Mouse (Mus musculus): ENCODE data around the gene Lhx5. TPM values are rescaled to one million over a fixed set of nuclear protein-coding genes. Genes with fewer than 3 reads are reported as not detected.
A peak's percentile ranks its signal among the peaks of the same experiment; 100 is the strongest.

The Lhx5 gene
- polyA plus RNA-seq, 1 experiment from 2014 or later: not detected

- TF ChIP-seq CTCF (IDR thresholded peaks at IDR 0.05; ENCODE audit: low read depth): no peak
- 71% methylated on average over 12 of the region's 12 CpGs for WGBS
- peak; percentile 49; the same call in 1 of the 2 replicates for ATAC-seq (replicated peaks; ENCODE audit: low FRiP score, low read depth)
Observed at GRCm38 (mm10) chr5:120404831-120405591, 26.5 kb upstream of the Lhx5 start.

GRCm38 (mm10) chr5:120408933-120409332, 22.6 kb upstream of the Lhx5 start:
- TF ChIP-seq CTCF (IDR thresholded peaks at IDR 0.05; ENCODE audit: low read depth): no peak
- 75% methylated on average over 14 of the region's 14 CpGs for WGBS

More at GRCm38 (mm10) chr5:120404831-120405591, 26.5 kb upstream of the Lhx5 start:
- H3K9me3 ChIP-seq (replicated peaks; ENCODE audit: low read length): no peaks in the 10 kb centered on the region
- no peaks in the 10 kb centered on the region for H3K36me3 ChIP-seq (ENCODE audit: insufficient read depth, low read length)
- H3K27ac ChIP-seq: no peak overlapping the region
- no peak overlapping the region for H3K4me2 ChIP-seq (ENCODE audit: low read length)
- no peak for DNase-seq (ENCODE audit: low spot score)
- no peak overlapping the region for H3K4me3 ChIP-seq (replicated peaks; ENCODE audit: low read depth, low read length)
- H3K4me1 ChIP-seq (replicated peaks; ENCODE audit: insufficient read depth, low read length): no peaks in the 10 kb centered on the region
- H3K9ac ChIP-seq (ENCODE audit: low read depth, low read length): no peak overlapping the region
- H3K27me3 ChIP-seq (ENCODE audit: insufficient read depth, low read length): peaks cover 9% of the 10 kb centered on the region; the same call in 1 of the 2 replicates

GRCm38 (mm10) chr5:120409385-120410378, 21.8 kb upstream of the Lhx5 start:
- DNase-seq (ENCODE audit: low spot score): no peak
- Histone ChIP-seq H3K4me1 (replicated peaks; ENCODE audit: insufficient read depth, low read length) (no peaks in the 10 kb centered on the region), H3K9me3 (replicated peaks; ENCODE audit: low read length) (no peaks in the 10 kb centered on the region), H3K36me3 (ENCODE audit: insufficient read depth, low read length) (no peaks in the 10 kb centered on the region), H3K4me2 (ENCODE audit: low read length) (peak overlapping the region; percentile 18; the same call in 1 of the 2 replicates), H3K9ac (ENCODE audit: low read depth, low read length) (no peak overlapping the region), H3K4me3 (replicated peaks; ENCODE audit: low read depth, low read length) (no peak overlapping the region), H3K27me3 (ENCODE audit: insufficient read depth, low read length) (peaks cover 20% of the 10 kb centered on the region), H3K27ac (no peak overlapping the region)
- no peak for ATAC-seq (replicated peaks; ENCODE audit: low FRiP score, low read depth)
- no peak for TF ChIP-seq CTCF (IDR thresholded peaks at IDR 0.05; ENCODE audit: low read depth)
- WGBS: under 1% methylated on average over 41 of the region's 41 CpGs

More at GRCm38 (mm10) chr5:120408933-120409332, 22.6 kb upstream of the Lhx5 start:
- H3K27ac ChIP-seq: no peak overlapping the region
- no peaks in the 10 kb centered on the region for H3K36me3 ChIP-seq (ENCODE audit: insufficient read depth, low read length)
- no peaks in the 10 kb centered on the region for H3K9me3 ChIP-seq (replicated peaks; ENCODE audit: low read length)
- no peak for DNase-seq (ENCODE audit: low spot score)
- H3K4me3 ChIP-seq (replicated peaks; ENCODE audit: low read depth, low read length): no peak overlapping the region
- ATAC-seq (replicated peaks; ENCODE audit: low FRiP score, low read depth): no peak
- H3K27me3 ChIP-seq (ENCODE audit: insufficient read depth, low read length): peaks cover 20% of the 10 kb centered on the region
- no peaks in the 10 kb centered on the region for H3K4me1 ChIP-seq (replicated peaks; ENCODE audit: insufficient read depth, low read length)
- H3K9ac ChIP-seq (ENCODE audit: low read depth, low read length): no peak overlapping the region
- H3K4me2 ChIP-seq (ENCODE audit: low read length): no peak overlapping the region

- Histone ChIP-seq H3K9ac (ENCODE audit: low read depth, low read length) (no peak overlapping the region), H3K4me1 (replicated peaks; ENCODE audit: insufficient read depth, low read length) (no peaks in the 10 kb centered on the region), H3K27ac (no peak overlapping the region), H3K4me3 (replicated peaks; ENCODE audit: low read depth, low read length) (no peak overlapping the region), H3K9me3 (replicated peaks; ENCODE audit: low read length) (no peaks in the 10 kb centered on the region), H3K36me3 (ENCODE audit: insufficient read depth, low read length) (no peaks in the 10 kb centered on the region), H3K27me3 (ENCODE audit: insufficient read depth, low read length) (peaks cover 20% of the 10 kb centered on the region), H3K4me2 (ENCODE audit: low read length) (no peak overlapping the region)
- no peak for DNase-seq (ENCODE audit: low spot score)
- no peak for ATAC-seq (replicated peaks; ENCODE audit: low FRiP score, low read depth)
- TF ChIP-seq CTCF (IDR thresholded peaks at IDR 0.05; ENCODE audit: low read depth): peak; percentile 29; the same call in 1 of the 2 replicates
- 86% methylated on average over 6 of the region's 6 CpGs for WGBS
Observed at GRCm38 (mm10) chr5:120413436-120413835, 18.1 kb upstream of the Lhx5 start.

GRCm38 (mm10) chr5:120420106-120420505, 11.4 kb upstream of the Lhx5 start:
- Histone ChIP-seq H3K27ac (no peak overlapping the region), H3K9ac (ENCODE audit: low read depth, low read length) (no peak overlapping the region), H3K4me2 (ENCODE audit: low read length) (no peak overlapping the region), H3K27me3 (ENCODE audit: insufficient read depth, low read length) (peaks cover 23% of the 10 kb centered on the region), H3K9me3 (replicated peaks; ENCODE audit: low read length) (no peaks in the 10 kb centered on the region), H3K4me1 (replicated peaks; ENCODE audit: insufficient read depth, low read length) (no peaks in the 10 kb centered on the region), H3K4me3 (replicated peaks; ENCODE audit: low read depth, low read length) (no peak overlapping the region), H3K36me3 (ENCODE audit: insufficient read depth, low read length) (no peaks in the 10 kb centered on the region)
- 78% methylated on average over 8 of the region's 8 CpGs for WGBS
- ATAC-seq (replicated peaks; ENCODE audit: low FRiP score, low read depth) (no peak), DNase-seq (ENCODE audit: low spot score) (no peak)
- TF ChIP-seq CTCF (IDR thresholded peaks at IDR 0.05; ENCODE audit: low read depth): no peak

GRCm38 (mm10) chr5:120424039-120424438, 7.5 kb upstream of the Lhx5 start:
- no peak overlapping the region for H3K27ac ChIP-seq
- H3K4me2 ChIP-seq (ENCODE audit: low read length): no peak overlapping the region
- no peak for ATAC-seq (replicated peaks; ENCODE audit: low FRiP score, low read depth)
- TF ChIP-seq CTCF (IDR thresholded peaks at IDR 0.05; ENCODE audit: low read depth): peak; percentile 18; the same call in 1 of the 2 replicates
- no peak overlapping the region for H3K9ac ChIP-seq (ENCODE audit: low read depth, low read length)
- peaks cover 55% of the 10 kb centered on the region for H3K27me3 ChIP-seq (ENCODE audit: insufficient read depth, low read length)
- no peaks in the 10 kb centered on the region for H3K9me3 ChIP-seq (replicated peaks; ENCODE audit: low read length)
- H3K36me3 ChIP-seq (ENCODE audit: insufficient read depth, low read length): no peaks in the 10 kb centered on the region
- no peak overlapping the region for H3K4me3 ChIP-seq (replicated peaks; ENCODE audit: low read depth, low read length)
- under 1% methylated on average over 19 of the region's 19 CpGs for WGBS
- no peaks in the 10 kb centered on the region for H3K4me1 ChIP-seq (replicated peaks; ENCODE audit: insufficient read depth, low read length)
- peak; percentile 93 for DNase-seq (ENCODE audit: low spot score)

Measured in kidney, postnatal 0 days (tissue).